Mouse (Mus musculus) adrenal gland, postnatal 4 days (tissue): ENCODE results near the gene Ano2. TPM values are rescaled to one million over a fixed set of nuclear protein-coding genes. Genes with fewer than 3 reads are reported as not detected.

ENCODE experiments used
- DNase-seq, 2 experiments: peaks; one replicate each; pipeline ENCODE4 v3.0.0; 2021 to 2022; ENCODE audit warnings: low spot score in 2 of 2, mixed read lengths in 2 of 2
- total RNA-seq, 2 experiments: library from RNA; stranded (reverse); gene quantifications; 2 replicates each; pipeline ENCODE4 v1.2.3; 2021

Gene Ano2
- total RNA-seq, 2 experiments from 2014 or later, result 0.81 TPM; not detected in 1

DNA sequence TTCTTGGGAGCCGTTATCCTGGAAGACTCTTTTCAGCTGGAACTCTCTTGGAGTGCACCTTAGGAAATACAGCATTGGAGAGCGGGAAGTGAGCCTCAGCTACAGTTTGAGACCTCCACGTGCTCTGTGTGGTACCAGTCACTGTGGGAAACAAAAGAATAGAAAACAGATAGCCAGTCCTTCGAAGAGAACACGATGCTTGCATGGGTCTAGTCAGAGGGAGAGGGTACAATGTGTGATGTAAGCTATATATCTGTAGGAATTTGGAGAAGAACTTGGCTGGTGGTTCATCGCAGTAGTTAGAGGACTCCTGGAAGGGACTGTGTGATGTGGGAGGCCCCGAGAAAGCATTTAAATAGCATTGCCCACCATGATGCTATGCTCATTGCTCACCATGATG is 189.1 kb downstream of the Ano2 start:
- no peak for DNase-seq

DNA sequence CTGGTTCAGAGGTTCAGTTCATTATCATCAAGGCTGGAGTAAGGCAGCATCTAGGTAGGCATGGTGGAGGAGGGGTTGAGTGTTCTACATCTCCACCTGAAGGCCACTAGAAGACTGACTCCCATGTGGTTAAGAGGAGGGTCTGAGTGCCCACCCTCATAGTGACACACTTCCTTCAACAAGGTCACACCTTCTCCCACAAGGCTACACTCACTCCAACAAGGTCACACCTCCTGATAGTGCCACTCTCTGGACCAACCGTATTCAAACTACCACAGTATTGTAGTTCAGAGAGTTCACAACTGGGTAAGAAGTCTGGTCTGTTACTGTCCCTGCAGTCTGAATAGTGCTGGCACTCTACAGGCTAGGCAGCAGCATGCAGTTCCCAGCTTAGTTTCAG is 198.4 kb downstream of the Ano2 start:
- no peak for DNase-seq

DNA sequence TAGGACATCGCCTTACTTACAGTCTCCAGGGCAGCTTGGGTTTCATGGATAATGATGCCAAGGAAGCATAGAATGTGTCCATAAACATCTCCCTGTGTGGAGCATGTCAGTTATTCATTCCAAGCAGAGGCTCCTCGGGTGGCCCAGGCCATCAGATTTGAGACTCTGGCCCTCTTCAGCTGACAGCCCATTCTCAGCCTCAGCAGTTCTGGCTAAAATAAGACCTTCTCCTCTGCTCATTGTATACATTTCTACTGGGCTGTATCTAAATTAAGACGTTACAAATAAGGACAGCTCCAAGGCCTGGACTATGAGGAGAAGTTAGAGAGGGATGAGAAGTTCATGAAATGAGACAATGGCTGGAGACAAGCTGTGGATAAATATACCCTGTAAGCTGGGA is 204.1 kb downstream of the Ano2 start:
- no peak for DNase-seq

DNA sequence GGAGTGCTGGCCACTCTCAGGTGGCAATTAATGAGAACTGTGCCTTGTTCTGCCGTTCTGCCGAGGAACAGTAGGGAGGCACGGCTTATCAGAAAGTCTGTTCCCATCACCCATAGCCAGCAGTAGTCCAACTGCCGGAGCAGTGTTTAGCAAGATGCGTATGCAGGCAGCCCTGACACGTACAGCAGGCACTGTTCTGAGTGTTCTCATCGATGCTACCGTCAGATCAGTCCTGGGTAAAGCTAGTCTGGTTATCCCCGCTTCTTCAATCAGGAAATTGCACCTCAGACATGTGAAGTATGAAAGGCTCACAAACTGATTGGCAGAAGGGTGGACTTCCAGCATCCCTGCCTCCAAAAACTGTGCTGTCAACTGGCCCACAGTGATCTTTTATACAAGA is 224.2 kb downstream of the Ano2 start:
- DNase-seq, result no peak

DNA sequence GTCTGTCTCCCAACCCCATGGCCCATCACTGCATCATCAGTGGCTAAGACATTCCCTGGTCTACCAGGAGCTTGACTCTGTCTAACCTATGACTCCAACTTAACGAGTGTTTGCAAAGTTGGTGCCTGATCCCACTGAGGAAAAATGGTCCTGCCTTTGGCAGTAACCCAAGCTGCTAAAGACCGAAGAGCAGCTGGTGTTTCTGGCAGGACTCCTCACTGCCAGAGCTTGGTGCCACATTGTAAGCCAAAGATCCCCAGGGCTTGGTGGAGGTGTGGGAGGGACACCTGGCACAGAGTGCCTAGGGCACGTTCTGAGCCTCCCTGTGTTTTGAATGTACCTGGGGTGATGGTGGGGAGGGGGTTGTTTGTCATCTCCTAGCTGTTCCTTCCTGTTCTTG is 232.5 kb downstream of the Ano2 start:
- DNase-seq, result no peak

DNA sequence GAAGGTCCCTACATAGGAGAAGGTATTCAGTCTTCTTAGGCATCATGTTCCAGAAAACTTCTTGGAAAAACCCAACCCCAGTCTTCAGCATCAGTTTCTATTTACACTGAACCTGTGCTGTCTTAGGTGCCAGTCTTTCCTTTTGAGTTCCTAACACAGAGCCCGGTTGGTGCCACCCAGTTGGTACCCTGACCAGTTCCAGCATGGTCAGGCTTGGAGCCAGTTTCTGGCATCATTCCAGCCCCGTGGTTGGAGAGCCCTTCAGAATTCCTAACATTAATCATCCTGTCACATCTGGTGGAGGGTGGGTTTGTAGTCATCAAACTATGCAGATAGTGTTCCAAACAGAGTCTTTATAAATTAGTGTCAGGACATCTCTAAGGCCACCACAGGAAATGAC is 234.8 kb downstream of the Ano2 start:
- no peak for DNase-seq

DNA sequence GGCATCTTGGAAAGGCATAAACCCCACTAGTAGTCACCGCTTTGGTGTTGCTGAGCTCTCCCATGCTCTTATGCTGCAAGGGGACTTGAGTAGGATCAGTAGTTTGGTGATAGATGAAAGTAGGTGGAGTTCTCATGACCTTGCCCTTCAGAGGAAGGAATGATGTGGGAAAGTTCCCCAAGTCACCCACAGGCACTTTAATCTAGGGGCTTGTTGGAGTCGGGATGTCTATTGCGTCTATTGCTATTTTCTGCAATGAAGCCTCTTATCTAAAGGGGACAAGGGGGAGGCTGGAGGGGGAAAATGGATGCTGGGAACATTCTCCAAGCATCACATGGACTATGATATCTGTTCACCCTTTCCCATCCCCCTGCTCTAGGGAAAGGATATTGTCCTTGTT is 235.6 kb downstream of the Ano2 start:
- no peak for DNase-seq

DNA sequence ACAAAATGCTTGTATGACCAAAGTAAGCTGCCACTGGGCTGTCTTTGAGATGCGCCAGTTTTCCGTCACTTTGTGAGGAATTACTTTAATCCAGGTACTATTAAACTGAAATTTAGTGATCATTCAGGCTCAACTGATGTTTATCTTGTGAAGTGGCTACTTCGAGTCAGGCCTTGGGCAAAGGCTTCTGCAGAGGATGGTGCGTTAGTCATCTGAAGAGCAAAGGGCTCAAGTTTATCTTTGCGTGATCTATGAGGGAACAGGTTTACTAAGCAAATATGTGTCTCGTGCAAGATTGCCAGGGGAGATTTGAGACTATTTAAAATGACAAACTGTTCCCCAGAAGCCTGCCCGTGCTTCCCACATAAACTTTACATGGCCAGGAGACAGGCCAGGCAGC is 241.7 kb downstream of the Ano2 start:
- DNase-seq, result no peak

DNA sequence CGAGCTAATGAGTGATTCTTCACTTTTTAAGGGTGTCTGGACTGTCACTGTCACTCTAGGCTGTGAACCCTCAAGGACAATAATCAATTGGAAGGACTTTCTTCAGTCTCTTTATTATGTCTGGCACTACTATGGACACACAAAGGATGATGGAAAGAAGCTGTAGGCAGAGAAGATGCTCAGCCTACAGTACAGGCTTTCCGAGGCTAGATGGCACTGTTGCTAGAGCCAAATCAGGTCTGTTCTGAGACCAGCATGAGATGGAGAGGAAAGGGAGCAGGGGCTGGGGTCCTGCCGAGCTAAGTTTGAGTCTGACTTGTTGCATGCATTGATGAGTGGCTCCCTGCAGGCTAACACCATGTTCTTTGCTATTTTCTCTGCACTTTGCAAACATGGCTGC is 264.7 kb downstream of the Ano2 start:
- no peak for DNase-seq

DNA sequence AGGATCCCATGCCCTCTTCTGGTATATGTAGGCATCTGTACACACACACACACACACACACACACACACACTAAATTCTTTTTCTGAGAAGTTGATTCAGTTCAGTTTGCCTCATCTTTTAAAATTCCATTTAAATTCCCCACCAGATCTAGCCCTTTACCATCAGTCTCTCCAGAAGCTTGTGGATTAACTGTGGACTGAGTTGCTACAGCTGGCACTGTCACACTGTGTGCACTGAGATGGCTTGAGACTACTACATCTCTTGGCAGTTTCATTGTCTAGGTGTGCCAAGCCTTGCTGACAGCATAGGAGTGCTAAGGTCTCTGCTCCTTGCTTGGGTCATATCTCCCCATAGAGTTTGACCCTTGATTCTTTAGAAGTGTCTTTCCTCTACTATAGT is 283.3 kb downstream of the Ano2 start:
- no peak for DNase-seq

DNA sequence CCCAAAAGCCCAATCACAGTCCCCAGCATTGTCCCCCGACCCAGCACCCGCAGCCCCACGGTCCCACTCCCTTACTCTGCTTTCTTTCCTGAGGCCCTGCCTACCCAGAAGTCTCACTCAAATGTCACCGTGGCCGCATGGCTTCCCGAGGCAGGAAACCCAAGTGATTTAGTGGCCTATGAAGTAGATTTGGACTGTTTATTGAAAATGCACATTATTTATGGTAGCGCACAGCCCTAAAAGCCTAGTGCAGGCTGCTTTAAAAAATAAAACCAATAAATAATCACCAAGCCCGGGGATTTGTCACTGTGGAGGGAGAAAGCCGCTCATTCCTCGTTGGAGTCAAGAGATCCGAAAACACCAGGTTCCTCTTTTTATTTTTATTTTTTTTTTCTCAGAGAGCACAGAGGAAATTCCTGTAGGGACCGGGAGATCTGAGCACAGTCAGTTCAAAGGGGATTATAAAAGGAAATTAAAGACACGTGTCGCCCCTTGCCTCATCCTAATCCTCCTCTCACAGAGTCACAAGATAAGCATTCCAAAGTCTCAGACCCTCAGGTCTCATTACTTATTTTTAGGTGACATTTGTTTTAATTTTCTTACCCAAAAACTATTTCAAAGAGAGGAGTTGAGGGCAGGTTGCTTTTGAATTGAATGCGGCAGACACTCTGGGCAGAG is 285.7 kb downstream of the Ano2 start:
- DNase-seq, result no peak

DNA sequence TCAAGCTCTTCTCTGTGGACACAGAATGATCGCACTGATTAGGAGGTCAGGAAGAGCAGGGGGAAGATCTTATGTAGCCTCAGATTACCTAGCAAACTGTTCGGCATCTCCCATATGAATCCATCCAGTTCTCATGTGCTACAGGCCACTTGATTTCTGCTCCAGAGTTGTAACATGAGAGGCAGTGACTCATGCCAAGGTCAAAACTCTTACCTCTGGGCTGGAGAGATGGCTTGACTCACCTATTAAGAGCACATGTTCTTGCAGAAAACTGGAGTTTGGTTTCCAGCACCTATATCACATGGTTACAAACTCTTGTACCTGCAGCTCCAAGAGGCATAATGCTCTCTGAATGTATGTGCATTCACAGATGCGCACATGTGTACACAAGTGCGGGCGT is 289.4 kb downstream of the Ano2 start:
- DNase-seq, result no peak

DNA sequence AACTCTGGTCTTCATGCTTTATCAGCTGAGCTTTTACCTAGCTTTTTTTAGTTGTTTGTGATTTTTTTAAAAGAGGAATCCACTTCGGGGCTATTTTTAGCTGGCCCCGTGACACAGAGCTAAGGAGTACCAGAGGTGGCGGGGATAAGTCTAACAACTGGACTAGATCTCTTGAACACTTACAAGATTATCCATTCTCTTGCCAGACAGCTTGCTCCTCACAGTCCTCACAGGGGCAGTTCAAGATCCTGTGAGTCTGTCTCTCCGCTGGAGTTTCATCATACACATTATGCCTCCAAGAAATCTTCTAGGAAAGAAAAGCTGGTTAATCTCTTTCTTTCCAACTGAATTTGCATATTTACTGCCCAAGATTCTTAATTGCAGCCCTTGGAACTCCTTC is 293.8 kb downstream of the Ano2 start:
- no peak for DNase-seq

DNA sequence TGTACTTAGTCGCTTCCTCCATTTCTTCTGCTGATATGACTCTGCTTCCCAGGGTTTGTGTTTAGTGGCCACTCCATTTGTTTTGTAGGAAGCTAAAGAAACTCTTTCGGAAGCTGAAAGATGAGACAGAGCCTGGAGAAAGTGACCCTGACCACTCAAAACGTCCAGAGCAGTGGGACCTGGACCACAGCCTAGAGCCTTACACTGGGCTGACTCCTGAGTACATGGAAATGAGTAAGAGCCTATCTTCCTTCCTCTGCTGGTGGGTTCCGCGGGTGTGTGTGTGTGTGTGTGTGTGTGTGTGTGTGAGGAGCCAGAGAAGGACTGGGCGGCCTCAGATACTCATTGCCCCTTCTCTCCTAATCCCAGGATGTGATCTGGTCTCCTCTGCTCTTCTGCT is 302.5 kb downstream of the Ano2 start:
- DNase-seq, result no peak

DNA sequence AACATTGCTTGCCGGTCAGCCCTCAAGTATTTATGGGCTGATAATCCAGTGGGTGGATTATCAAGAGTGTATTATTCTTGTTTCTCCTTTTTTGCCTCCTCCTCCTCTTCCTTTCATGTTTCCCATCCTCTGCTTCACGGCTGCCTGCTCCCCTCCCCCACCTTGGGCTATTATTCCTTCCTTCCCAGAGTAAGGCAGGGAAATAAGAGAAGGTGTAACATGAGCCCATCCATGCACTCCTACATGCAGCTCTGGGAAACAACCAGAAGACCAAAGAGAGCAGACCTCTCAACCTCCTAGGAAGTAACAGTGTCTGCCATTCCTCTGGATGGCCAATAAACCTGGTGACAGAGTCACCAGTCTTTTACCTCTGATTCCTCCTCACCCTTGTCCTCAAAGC is 311.6 kb downstream of the Ano2 start:
- no peak for DNase-seq

DNA sequence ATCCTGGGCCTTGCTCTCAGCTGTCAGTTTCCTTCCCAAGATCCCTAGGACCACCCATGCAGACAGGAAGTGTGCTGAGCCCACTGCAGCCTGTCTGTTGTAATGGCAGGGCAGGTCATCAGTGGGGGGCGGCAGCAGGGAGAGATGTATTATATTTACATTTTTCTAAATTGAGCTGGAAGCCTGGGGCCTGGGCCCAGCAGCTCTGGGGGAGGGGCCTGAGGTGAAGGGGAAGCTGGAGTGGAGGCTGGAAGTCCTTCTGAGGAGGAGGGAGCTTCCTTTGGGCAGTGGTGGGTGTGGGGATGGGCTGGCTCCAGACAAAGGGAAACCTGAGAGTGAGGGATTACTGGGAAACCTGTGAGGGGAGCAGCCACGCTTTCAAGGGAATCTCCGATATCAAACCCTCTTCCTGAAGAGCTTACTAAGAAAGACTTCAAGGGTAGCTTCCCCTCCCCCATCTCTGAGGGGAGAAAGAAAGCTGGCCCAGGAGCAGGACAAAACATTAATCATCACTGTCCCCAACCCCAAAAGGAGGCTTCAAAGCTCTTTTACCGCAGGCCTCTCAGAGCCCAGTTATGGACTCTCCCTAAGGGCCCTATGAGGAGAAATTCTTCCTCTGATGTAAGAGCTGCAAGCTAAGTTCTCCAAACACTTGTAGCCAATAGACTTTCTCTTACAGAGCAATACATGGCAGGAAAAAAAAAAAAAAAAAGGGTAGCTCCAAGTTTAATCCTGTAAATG is 313.0 kb downstream of the Ano2 start:
- no peak for DNase-seq

DNA sequence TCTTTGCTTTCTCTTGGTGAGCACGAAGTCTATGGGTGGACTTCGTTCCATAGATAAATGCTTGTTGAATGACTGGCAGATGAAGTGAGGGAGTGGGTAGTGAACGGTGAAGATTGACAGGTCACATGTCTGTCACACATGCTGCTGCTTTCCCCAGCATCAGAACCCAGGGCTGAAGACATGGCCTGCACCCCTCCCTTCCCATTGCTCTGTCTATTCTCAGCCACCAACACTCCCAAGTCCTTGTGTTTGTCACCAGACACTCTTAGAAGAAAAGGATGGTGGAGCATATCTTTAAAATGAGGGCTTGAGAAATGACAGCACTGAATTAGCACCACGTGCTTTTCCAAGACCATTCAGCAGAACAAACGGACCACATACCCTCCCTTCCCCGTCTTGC is 316.4 kb downstream of the Ano2 start:
- DNase-seq, result no peak

DNA sequence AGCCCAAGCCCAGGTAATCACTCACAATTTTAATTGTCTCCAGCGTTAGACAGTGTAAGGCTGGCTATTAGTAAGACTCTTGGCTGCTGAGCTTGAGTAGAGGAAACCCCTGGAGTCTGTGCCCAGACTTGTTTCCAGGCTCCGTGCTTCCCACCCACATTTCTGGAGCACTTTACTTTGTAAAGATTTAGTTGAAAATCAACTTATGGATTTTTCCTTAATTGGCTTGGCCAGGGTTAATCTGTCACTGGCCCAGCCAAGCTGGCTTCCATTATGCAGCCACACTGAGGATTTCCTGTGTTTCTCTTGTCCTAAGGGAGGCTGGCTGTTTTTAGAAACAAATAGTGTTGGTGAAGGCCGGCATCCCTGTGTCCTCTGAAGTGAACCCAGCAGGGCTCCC is 318.9 kb downstream of the Ano2 start:
- DNase-seq, result no peak

DNA sequence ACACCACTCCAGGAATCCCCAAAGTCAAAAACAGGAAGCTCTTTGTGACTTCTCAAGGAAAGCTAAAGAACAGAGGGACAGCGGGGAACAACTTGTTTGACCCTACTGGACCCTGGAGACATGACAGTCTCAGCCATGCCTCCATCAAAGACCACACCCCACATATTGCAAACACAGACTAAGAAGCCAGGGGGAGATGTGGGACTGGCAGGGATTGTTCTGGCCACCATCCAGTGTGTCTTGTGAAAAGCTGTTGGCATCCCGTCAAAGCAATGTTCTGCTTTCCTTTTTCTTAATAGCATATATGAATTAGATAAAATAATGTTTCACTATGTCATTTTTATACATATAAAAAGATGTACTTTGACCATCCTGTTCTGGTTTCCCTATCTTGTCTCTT is 326.8 kb downstream of the Ano2 start:
- no peak for DNase-seq

DNA sequence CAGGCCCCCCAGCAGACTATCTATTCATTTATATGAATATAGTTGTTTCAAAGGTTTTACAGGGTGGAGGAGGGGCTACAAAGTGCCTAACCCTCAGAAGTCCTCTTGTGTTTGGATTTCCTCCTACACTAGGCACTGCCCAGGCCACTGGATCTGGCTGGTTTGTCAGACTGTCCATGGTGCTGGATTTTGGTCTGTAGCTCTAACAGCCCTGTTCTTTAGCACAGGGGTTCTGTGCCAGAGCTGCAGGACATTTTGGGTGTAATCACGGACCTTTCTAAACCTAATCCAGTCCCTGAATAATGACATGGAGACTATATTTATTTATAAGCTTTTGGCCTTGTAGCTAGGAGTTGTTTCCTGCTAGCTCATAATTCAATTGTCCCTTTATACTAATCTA is 328.2 kb downstream of the Ano2 start:
- no peak for DNase-seq

DNA sequence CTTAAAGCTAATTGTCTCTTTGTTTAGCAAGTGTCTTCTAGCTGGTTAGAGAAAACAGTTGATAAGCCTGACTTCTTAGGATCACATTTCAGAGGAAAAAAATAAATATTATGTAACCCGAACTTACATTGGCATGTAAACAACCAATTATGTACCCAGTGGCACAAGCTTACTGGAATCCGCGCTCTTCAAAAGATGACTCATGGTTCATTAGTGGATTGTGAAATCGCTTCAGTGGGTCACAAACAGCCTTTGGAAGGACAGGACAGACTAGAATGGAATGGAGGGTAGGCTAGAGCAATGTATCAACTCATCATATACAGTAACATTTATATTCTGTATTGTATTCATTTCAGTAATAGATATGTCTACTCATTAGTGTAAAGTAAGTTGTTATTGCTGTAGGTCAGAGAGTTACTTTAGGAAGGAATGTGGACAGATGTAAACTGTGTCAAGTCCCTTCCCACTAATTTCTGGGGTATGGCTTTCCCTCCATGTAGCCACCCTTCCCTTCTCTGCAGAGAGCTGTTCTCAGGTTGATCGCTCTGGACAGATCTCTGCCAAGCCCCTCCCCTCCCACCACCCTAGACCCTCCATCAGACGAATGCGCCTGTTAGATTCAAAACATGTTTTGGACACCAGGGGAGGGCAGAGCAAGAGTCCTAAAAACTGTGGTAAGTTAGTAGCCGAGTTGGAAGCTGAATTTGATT is 343.6 kb downstream of the Ano2 start:
- no peak for DNase-seq

DNA sequence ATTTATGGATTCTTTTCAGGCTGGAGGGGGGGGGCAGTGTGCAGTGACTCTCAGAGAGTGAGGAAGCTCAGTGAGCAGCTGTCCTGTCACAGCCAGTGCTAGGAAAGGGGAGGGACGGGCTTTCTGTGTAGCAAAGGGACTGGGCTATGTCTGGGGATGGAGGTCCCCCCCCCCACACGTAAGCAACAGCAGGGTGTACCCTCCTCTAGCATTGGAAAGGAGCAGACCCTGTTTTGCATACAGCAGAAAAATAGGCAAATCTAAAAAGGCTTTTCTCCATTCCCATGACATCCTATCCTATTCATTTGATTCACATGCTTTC is 344.1 kb downstream of the Ano2 start:
- no peak for DNase-seq

DNA sequence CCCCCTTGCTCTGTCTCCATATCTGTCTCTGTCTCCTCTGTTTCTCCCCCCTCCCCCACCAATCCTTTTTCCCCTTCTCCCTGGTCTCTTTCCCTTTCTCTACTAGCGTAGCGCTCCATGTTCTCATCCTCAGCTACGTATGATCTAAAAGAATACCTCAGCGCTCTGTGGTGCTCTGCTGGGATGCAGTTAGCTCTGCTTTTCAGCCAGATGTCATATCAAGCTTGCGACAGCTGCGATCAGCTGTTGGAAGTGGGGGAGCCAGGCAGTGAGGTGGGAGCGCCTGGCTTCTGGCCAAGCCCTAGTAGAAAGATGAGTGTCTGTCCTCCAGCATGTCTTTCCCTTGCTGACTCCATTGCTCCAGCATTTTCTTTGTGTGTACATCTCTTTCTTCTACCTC is 344.5 kb downstream of the Ano2 start:
- no peak for DNase-seq
